Mouse (Mus musculus) heart, embryonic 14.5 days (tissue): ENCODE measurements at regions not wholly inside any gene's neighbourhood (a gene's known extent, or its start where the extent isn't known, plus 50 kb on each side); places are given as distances from the start of the nearest gene placed in this dataset.

Source experiments
- ATAC-seq: fragments of 200-750 bp; cut with Nextera tagmentation; 2 replicates; pipeline ENCODE4 v1.8.0; 2017; ENCODE audit warnings: low read depth, moderate TSS enrichment; ENCODE audit not compliant: insufficient number of reproducible peaks, insufficient read depth, low FRiP score
- H3K27ac ChIP-seq, 2 experiments: fragments of 200-500 bp in 1 of 2; fragments of 300-500 bp in 1 of 2; sonication (generic) in 1 of 2; replicated peaks in 1 of 2; 2 replicates each; pipeline ENCODE4 v1.5.1; 2012 to 2014; ENCODE audit warnings: low read depth in 2 of 2, low read length in 2 of 2, control low read depth in 1 of 2, mild to moderate bottlenecking in 1 of 2, mixed read lengths in 1 of 2; ENCODE audit not compliant: control insufficient read depth in 1 of 2, insufficient read depth in 1 of 2
- H3K27me3 ChIP-seq: fragments of 300-500 bp; sonication (generic); 2 replicates; pipeline ENCODE4 v1.6.1; 2014; ENCODE audit warnings: mild to moderate bottlenecking, low read length, control low read depth; ENCODE audit not compliant: control insufficient read depth, insufficient read depth
- H3K36me3 ChIP-seq: fragments of 300-500 bp; sonication (generic); 2 replicates; pipeline ENCODE4 v1.6.1; 2014; ENCODE audit warnings: mild to moderate bottlenecking, control low read depth, low read length, mixed read lengths; ENCODE audit not compliant: control insufficient read depth, insufficient read depth
- H3K4me1 ChIP-seq, 2 experiments: fragments of 200-500 bp in 1 of 2; fragments of 300-500 bp in 1 of 2; sonication (generic) in 1 of 2; 2 replicates each; pipeline ENCODE4 v1.6.1; 2012 to 2014; ENCODE audit warnings: low read length in 2 of 2, control low read depth in 1 of 2, mixed read lengths in 1 of 2; ENCODE audit not compliant: control insufficient read depth in 2 of 2, insufficient read depth in 2 of 2
- H3K4me2 ChIP-seq: fragments of 300-500 bp; sonication (generic); 2 replicates; pipeline ENCODE4 v1.6.1; 2014; ENCODE audit warnings: mild to moderate bottlenecking, low read length
- H3K4me3 ChIP-seq, 2 experiments: fragments of 200-500 bp in 1 of 2; fragments of 300-500 bp in 1 of 2; sonication (generic) in 1 of 2; 2 replicates each; pipeline ENCODE4 v1.5.1; 2012 to 2014; ENCODE audit warnings: low read length in 2 of 2, mild to moderate bottlenecking in 2 of 2, control low read depth in 1 of 2, low read depth in 1 of 2, moderate library complexity in 1 of 2; ENCODE audit not compliant: control insufficient read depth in 1 of 2, insufficient read depth in 1 of 2
- H3K9ac ChIP-seq: fragments of 300-500 bp; sonication (generic); 2 replicates; pipeline ENCODE4 v1.6.1; 2014; ENCODE audit warnings: mild to moderate bottlenecking, low read length
- H3K9me3 ChIP-seq: fragments of 300-500 bp; sonication (generic); 2 replicates; pipeline ENCODE4 v1.6.1; 2016; ENCODE audit warnings: low read length, control low read depth; ENCODE audit not compliant: control insufficient read depth
- WGBS: fragments of 180-500 bp; shearing (Covaris S2); extraction: QIAGEN DNeasy Blood & Tissue Kit; methylation state at CpG from one replicate; pipeline ENCODE4 v1.1.7; 2014; 5-methylcytosine and 5-hydroxymethylcytosine counted together

- WGBS: 84% methylated on average over 3 of the region's 3 CpGs
- Histone ChIP-seq H3K9me3 (no peaks in the 10 kb centered on the region), H3K4me2 (no peak overlapping the region), H3K27me3 (no peaks in the 10 kb centered on the region), H3K27ac (no peak overlapping the region), H3K36me3 (no peaks in the 10 kb centered on the region), H3K9ac (no peak overlapping the region), H3K4me3 (no peak overlapping the region), H3K4me1 (no peaks in the 10 kb centered on the region; a peak in 1 of 4 replicates)
- ATAC-seq: no peak
Observed at GRCm38 (mm10) chr10:8951937-8952336, 66.1 kb upstream of the Sash1 start.

- H3K4me1 ChIP-seq: no peaks in the 10 kb centered on the region; a peak in 1 of 4 replicates
Observed at GRCm38 (mm10) chr10:8951236-8951825, 65.5 kb upstream of the Sash1 start.

DNA sequence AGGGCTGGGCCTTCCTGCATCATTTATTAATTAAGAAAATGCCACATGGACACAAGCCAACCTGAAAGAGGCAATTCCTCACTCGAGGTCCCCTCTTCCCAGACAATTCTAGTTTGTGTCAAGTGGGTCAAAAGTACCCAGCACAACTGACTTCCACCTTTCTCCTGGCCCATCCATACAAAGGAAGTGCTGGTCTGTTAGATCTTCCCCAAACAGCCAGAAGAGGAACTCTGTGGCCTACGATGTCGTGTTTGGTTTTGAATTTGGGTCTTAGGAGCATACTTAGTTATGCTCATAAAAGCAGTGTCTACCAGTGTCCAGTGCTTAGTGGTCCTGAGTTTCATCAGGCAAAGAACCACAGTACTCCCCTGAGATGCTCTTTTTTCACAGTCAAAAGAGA is 62.4 kb upstream of the Sash1 start:
- Histone ChIP-seq H3K9ac (no peak overlapping the region), H3K9me3 (no peaks in the 10 kb centered on the region), H3K27ac (no peak overlapping the region), H3K4me1 (peaks cover 0 to 2% of the 10 kb centered on the region in 2 experiments; a peak in 1 of 4 replicates), H3K4me3 (no peak overlapping the region), H3K36me3 (no peaks in the 10 kb centered on the region), H3K4me2 (no peak overlapping the region), H3K27me3 (no peaks in the 10 kb centered on the region)
- 70% methylated on average over 3 of the region's 3 CpGs for WGBS
- no peak for ATAC-seq

More at GRCm38 (mm10) chr10:8951236-8951825, 65.5 kb upstream of the Sash1 start:
- H3K9me3 ChIP-seq: no peaks in the 10 kb centered on the region
- H3K9ac ChIP-seq: no peak overlapping the region
- no peak overlapping the region for H3K4me2 ChIP-seq
- no peak for ATAC-seq
- no peaks in the 10 kb centered on the region for H3K36me3 ChIP-seq
- no peak overlapping the region for H3K27ac ChIP-seq
- no peaks in the 10 kb centered on the region for H3K27me3 ChIP-seq
- WGBS: 78% methylated on average over 10 of the region's 10 CpGs
- H3K4me3 ChIP-seq: no peak overlapping the region

GRCm38 (mm10) chr10:8945195-8945751 is 59.4 kb upstream of the Sash1 start:
- peak overlapping the region; percentile 8 to 10; a peak in 3 of 4 replicates for H3K4me3 ChIP-seq
- H3K27me3 ChIP-seq: no peaks in the 10 kb centered on the region
- H3K9me3 ChIP-seq: no peaks in the 10 kb centered on the region
- peak overlapping the region; percentile 56 to 82 for H3K27ac ChIP-seq
- H3K4me2 ChIP-seq: peak overlapping the region; percentile 49
- H3K4me1 ChIP-seq: peaks cover 0 to 2% of the 10 kb centered on the region in 2 experiments; a peak in 1 of 4 replicates
- ATAC-seq: no peak
- H3K9ac ChIP-seq: peak overlapping the region; percentile 25
- no peaks in the 10 kb centered on the region for H3K36me3 ChIP-seq
- WGBS: 52% methylated on average over 17 of the region's 17 CpGs

DNA sequence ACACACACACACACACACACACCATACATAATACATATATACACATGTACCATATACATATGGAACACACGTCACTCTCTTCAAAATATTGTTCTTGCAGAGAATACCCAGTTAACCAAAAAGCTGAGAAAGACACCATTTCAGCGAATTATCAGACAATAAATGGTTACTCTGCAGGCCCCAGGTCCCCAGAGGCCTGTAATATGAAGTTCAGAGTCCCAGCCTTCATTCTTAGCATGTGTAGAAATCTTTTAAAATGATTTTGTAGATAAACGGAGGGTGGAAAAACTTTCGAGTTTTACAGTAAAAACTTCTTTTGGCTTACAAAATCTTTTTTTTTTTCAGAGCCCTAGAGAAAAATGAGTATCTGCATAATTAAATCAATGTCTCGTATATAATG is 58.7 kb upstream of the Sash1 start:
- Histone ChIP-seq H3K9ac (peak overlapping the region; percentile 25; the same call in 1 of the 2 replicates), H3K27ac (peak overlapping the region in 1 of 2 experiments; percentile 56; a peak in 1 of 4 replicates), H3K36me3 (no peaks in the 10 kb centered on the region), H3K4me1 (peaks cover 0 to 2% of the 10 kb centered on the region in 2 experiments; a peak in 1 of 4 replicates), H3K4me3 (peak overlapping the region in 1 of 2 experiments; percentile 8; a peak in 1 of 4 replicates), H3K9me3 (no peaks in the 10 kb centered on the region), H3K27me3 (no peaks in the 10 kb centered on the region), H3K4me2 (peak overlapping the region; percentile 49)
- no peak for ATAC-seq
- 72% methylated on average over 5 of the region's 5 CpGs for WGBS

- Histone ChIP-seq H3K36me3 (no peaks in the 10 kb centered on the region), H3K9ac (no peak overlapping the region), H3K4me2 (0 out of 2 replicates have a peak overlapping the region, but pooled peaks have one; percentile 49), H3K27me3 (no peaks in the 10 kb centered on the region), H3K4me1 (peaks cover 0 to 2% of the 10 kb centered on the region in 2 experiments; a peak in 1 of 4 replicates), H3K9me3 (no peaks in the 10 kb centered on the region), H3K27ac (no peak overlapping the region), H3K4me3 (no peak overlapping the region)
- 82% methylated on average over 6 of the region's 6 CpGs for WGBS
- ATAC-seq: no peak
Observed at GRCm38 (mm10) chr10:8943698-8944097, 57.8 kb upstream of the Sash1 start.

DNA sequence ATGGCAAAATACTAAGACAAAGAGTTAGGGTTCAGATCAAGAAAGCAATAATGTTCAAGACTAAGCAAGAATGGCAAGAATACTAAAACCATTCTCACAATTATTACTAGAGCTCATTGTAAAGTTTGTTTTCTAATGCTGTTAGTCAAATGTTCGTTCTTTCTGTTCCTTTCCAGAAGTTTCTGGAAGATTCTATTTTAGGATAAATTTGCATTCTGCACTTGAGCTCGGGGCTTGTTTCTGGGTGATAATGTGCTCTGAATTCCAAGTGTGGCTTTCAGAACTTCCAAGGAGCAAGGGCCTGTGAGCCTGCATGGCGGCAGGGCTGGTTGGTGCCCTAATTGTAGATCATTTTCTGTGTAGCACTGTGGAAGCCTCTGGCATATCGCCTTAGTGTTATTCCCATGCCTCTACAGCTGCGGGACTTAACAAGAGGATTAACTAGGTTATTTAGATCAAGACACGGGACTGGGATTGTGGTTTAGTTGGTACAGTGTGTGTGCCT is 57.1 kb upstream of the Sash1 start:
- no peaks in the 10 kb centered on the region for H3K27me3 ChIP-seq
- H3K9ac ChIP-seq: no peak overlapping the region
- WGBS: 79% methylated on average over 6 of the region's 6 CpGs
- H3K4me3 ChIP-seq: no peak overlapping the region
- no peak overlapping the region for H3K4me2 ChIP-seq
- no peaks in the 10 kb centered on the region for H3K9me3 ChIP-seq
- no peak for ATAC-seq
- H3K27ac ChIP-seq: no peak overlapping the region
- peaks cover 0 to 2% of the 10 kb centered on the region in 2 experiments; a peak in 1 of 4 replicates for H3K4me1 ChIP-seq
- H3K36me3 ChIP-seq: no peaks in the 10 kb centered on the region
